Mouse (Mus musculus): ENCODE results near the gene Elmo1. TPM values are rescaled to one million over a fixed set of nuclear protein-coding genes. Genes with fewer than 3 reads are reported as not detected.

The Elmo1 gene
- total and polyA plus RNA-seq, 2 experiments from 2014 or later: 6.5 to 17.9 TPM

GRCm38 (mm10) chr13:20046406-20046805, 44.0 kb upstream of the Elmo1 start:
- H3K9ac ChIP-seq (replicated peaks; ENCODE audit: low read depth, low read length): no peak overlapping the region

GRCm38 (mm10) chr13:20047926-20048836, 42.2 kb upstream of the Elmo1 start:
- Histone ChIP-seq H3K9ac (replicated peaks; ENCODE audit: low read depth, low read length) (no peak overlapping the region), H3K27ac (ENCODE audit: low read depth) (no peak overlapping the region), H3K36me3 (replicated peaks; ENCODE audit: control insufficient read depth, insufficient read depth, low read length) (no peaks in the 10 kb centered on the region), H3K4me1 (ENCODE audit: control insufficient read depth, insufficient read depth) (no peaks in the 10 kb centered on the region), H3K4me3 (ENCODE audit: low read depth, low read length) (no peak overlapping the region), H3K4me2 (ENCODE audit: low read depth, low read length) (peak overlapping the region; percentile 15; the same call in 1 of the 2 replicates), H3K9me3 (replicated peaks; ENCODE audit: control insufficient read depth, low read length) (no peaks in the 10 kb centered on the region), H3K27me3 (ENCODE audit: control insufficient read depth, insufficient read depth, low read length) (no peaks in the 10 kb centered on the region)
- DNase-seq (ENCODE audit: low spot score) (no peak), ATAC-seq (ENCODE audit: insufficient read depth, low read depth) (no peak)
- TF ChIP-seq EP300 (IDR thresholded peaks at IDR 0.05; ENCODE audit: low read depth) (no peak), CTCF (IDR thresholded peaks at IDR 0.05; ENCODE audit: low read depth) (no peak)
- WGBS: 51% methylated on average over 14 of the region's 14 CpGs

More at GRCm38 (mm10) chr13:20046406-20046805, 44.0 kb upstream of the Elmo1 start:
- no peak overlapping the region for H3K4me3 ChIP-seq (ENCODE audit: low read depth, low read length)
- no peaks in the 10 kb centered on the region for H3K36me3 ChIP-seq (replicated peaks; ENCODE audit: control insufficient read depth, insufficient read depth, low read length)
- TF ChIP-seq EP300 (IDR thresholded peaks at IDR 0.05; ENCODE audit: low read depth): no peak
- no peak for TF ChIP-seq CTCF (IDR thresholded peaks at IDR 0.05; ENCODE audit: low read depth)
- no peaks in the 10 kb centered on the region for H3K27me3 ChIP-seq (ENCODE audit: control insufficient read depth, insufficient read depth, low read length)
- no peak overlapping the region for H3K4me2 ChIP-seq (ENCODE audit: low read depth, low read length)
- DNase-seq (ENCODE audit: low spot score) (no peak), ATAC-seq (ENCODE audit: insufficient read depth, low read depth) (no peak)
- H3K27ac ChIP-seq (ENCODE audit: low read depth): no peak overlapping the region
- H3K4me1 ChIP-seq (ENCODE audit: control insufficient read depth, insufficient read depth): no peaks in the 10 kb centered on the region
- WGBS: 62% methylated on average over 4 of the region's 4 CpGs
- no peaks in the 10 kb centered on the region for H3K9me3 ChIP-seq (replicated peaks; ENCODE audit: control insufficient read depth, low read length)

- H3K4me2 ChIP-seq (ENCODE audit: low read depth, low read length): peak overlapping the region; percentile 15; the same call in 1 of the 2 replicates
- H3K9ac ChIP-seq (replicated peaks; ENCODE audit: low read depth, low read length): no peak overlapping the region
- H3K9me3 ChIP-seq (replicated peaks; ENCODE audit: control insufficient read depth, low read length): no peaks in the 10 kb centered on the region
- DNase-seq (ENCODE audit: low spot score) (no peak), ATAC-seq (ENCODE audit: insufficient read depth, low read depth) (no peak)
- no peak overlapping the region for H3K27ac ChIP-seq (ENCODE audit: low read depth)
- no peaks in the 10 kb centered on the region for H3K36me3 ChIP-seq (replicated peaks; ENCODE audit: control insufficient read depth, insufficient read depth, low read length)
- no peaks in the 10 kb centered on the region for H3K27me3 ChIP-seq (ENCODE audit: control insufficient read depth, insufficient read depth, low read length)
- no peak for TF ChIP-seq EP300 (IDR thresholded peaks at IDR 0.05; ENCODE audit: low read depth)
- no peak for TF ChIP-seq CTCF (IDR thresholded peaks at IDR 0.05; ENCODE audit: low read depth)
- no peak overlapping the region for H3K4me3 ChIP-seq (ENCODE audit: low read depth, low read length)
- H3K4me1 ChIP-seq (ENCODE audit: control insufficient read depth, insufficient read depth): no peaks in the 10 kb centered on the region
- WGBS: 35% methylated on average over 2 of the region's 2 CpGs
These were observed 41.6 kb upstream of the Elmo1 start for GRCm38 (mm10) chr13:20048837-20049160.

- no peaks in the 10 kb centered on the region for H3K27me3 ChIP-seq (ENCODE audit: control insufficient read depth, insufficient read depth, low read length)
- no peak overlapping the region for H3K27ac ChIP-seq (ENCODE audit: low read depth)
- no peak overlapping the region for H3K9ac ChIP-seq (replicated peaks; ENCODE audit: low read depth, low read length)
- WGBS: 54% methylated on average over 8 of the region's 8 CpGs
- no peaks in the 10 kb centered on the region for H3K9me3 ChIP-seq (replicated peaks; ENCODE audit: control insufficient read depth, low read length)
- H3K36me3 ChIP-seq (replicated peaks; ENCODE audit: control insufficient read depth, insufficient read depth, low read length): no peaks in the 10 kb centered on the region
- H3K4me1 ChIP-seq (ENCODE audit: control insufficient read depth, insufficient read depth): no peaks in the 10 kb centered on the region
- no peak overlapping the region for H3K4me2 ChIP-seq (ENCODE audit: low read depth, low read length)
- DNase-seq (ENCODE audit: low spot score): no peak
- TF ChIP-seq CTCF (IDR thresholded peaks at IDR 0.05; ENCODE audit: low read depth): no peak
- TF ChIP-seq EP300 (IDR thresholded peaks at IDR 0.05; ENCODE audit: low read depth): no peak
- H3K4me3 ChIP-seq (ENCODE audit: low read depth, low read length): no peak overlapping the region
- ATAC-seq (ENCODE audit: insufficient read depth, low read depth): no peak
These were observed 40.7 kb upstream of the Elmo1 start for GRCm38 (mm10) chr13:20049654-20050053.

GRCm38 (mm10) chr13:20050149-20050548, 40.2 kb upstream of the Elmo1 start:
- no peak overlapping the region for H3K27ac ChIP-seq (ENCODE audit: low read depth)
- DNase-seq (ENCODE audit: low spot score): no peak
- no peaks in the 10 kb centered on the region for H3K36me3 ChIP-seq (replicated peaks; ENCODE audit: control insufficient read depth, insufficient read depth, low read length)
- no peak for ATAC-seq (ENCODE audit: insufficient read depth, low read depth)
- H3K4me3 ChIP-seq (ENCODE audit: low read depth, low read length): no peak overlapping the region
- H3K27me3 ChIP-seq (ENCODE audit: control insufficient read depth, insufficient read depth, low read length): no peaks in the 10 kb centered on the region
- WGBS: 86% methylated on average over 10 of the region's 10 CpGs
- H3K4me2 ChIP-seq (ENCODE audit: low read depth, low read length): no peak overlapping the region
- TF ChIP-seq CTCF (IDR thresholded peaks at IDR 0.05; ENCODE audit: low read depth): no peak
- no peak for TF ChIP-seq EP300 (IDR thresholded peaks at IDR 0.05; ENCODE audit: low read depth)
- H3K9me3 ChIP-seq (replicated peaks; ENCODE audit: control insufficient read depth, low read length): no peaks in the 10 kb centered on the region
- H3K9ac ChIP-seq (replicated peaks; ENCODE audit: low read depth, low read length): no peak overlapping the region
- H3K4me1 ChIP-seq (ENCODE audit: control insufficient read depth, insufficient read depth): no peaks in the 10 kb centered on the region
